In the genomic region with DNA sequence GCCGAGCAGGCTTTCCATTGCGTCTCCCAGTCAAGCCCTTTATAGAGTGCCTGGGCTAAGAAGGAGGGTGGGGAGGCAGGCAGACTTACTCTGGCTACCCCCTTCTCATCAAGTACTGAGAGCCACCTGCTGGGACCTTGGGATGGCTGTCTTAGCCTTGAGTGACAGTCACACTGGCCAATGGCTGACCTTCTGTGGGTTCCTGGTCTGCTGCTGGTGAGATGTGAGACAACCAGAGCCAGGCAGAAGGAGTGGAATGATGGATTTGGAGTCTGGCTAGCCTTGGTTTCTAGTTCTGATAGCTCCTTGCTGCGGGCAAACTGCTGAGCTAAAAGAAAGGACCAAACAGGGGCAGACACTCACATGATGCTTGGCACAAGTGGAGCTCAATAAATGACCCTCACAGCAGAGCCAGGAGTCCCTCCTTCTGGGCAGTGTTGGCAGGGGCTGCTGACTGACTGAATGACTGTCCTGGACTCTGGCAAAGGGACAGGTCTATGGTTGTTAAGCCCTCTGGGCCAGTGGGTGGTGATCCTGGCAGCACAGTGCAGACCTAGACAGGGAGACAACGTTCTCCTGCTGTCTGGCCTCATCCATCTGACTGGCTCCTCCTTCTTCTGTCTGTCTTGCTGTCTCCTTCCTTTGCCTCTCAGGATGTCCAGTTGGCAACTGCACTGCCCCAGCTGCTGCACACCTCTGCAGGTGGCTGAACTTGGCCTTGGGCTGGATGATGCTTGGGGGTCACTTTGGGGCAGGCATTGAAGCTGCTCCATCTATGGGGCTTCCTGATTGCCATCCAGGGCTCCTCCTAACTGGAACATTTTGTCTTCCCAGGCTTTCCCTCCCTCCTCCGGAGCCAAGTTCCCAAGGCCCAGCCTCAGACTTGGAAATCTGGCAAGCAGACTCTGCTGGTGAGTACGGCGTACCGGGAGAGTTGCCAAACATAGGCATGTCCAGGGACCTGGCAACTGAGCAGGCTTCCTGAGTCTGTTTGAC, we compare ENCODE assay signal across 9 mouse cellular contexts. TPM values are rescaled to one million over a fixed set of nuclear protein-coding genes. Genes with fewer than 3 reads are reported as not detected.
DNase-seq lines count a peak whose midpoint lies in the region; ATAC-seq and TF ChIP-seq lines count a peak whose summit lies in the region.
"Had no signal": no experiment of that assay in that cellular context is flagged by ENCODE, and none has a peak within 500 bp of the region (broad histone marks: within the 10 kb centered on the region; RNA-seq: fewer than 3 reads in every experiment).

No protein-coding gene starts in this region.

- H3K9me3 ChIP-seq in heart, embryonic 12.5 days (replicated peaks), result no peaks in the 10 kb centered on the region
- no peaks in the 10 kb centered on the region for H3K9me3 ChIP-seq in lung, embryonic 14.5 days (ENCODE audit: low read depth, low read length)
- H3K9me3 ChIP-seq: limb, embryonic 13.5 days had no signal

- 37% methylated on average over 8 of the region's 8 CpGs for WGBS in heart, adult 2 months
- WGBS in heart, embryonic 12.5 days, result 74% methylated on average over 8 of the region's 8 CpGs
- WGBS in lung, embryonic 14.5 days, result 66% methylated on average over 8 of the region's 8 CpGs

- no peak for ATAC-seq in heart, embryonic 12.5 days (ENCODE audit: insufficient number of reproducible peaks, low FRiP score)
- no peak for ATAC-seq in lung, embryonic 14.5 days (ENCODE audit: insufficient read depth)

- no peak for TF ChIP-seq CTCF in heart, adult 2 months (IDR thresholded peaks at IDR 0.05)
- TF ChIP-seq CTCF in lung, embryonic 14.5 days (IDR thresholded peaks at IDR 0.05; ENCODE audit: low read depth), result no peak

- H3K4me3 ChIP-seq in heart, adult 2 months, result no peak overlapping the region
- no peak overlapping the region for H3K4me3 ChIP-seq in heart, embryonic 12.5 days
- no peak overlapping the region for H3K4me3 ChIP-seq in lung, embryonic 14.5 days (ENCODE audit: low read depth, low read length)
- H3K4me3 ChIP-seq: limb, embryonic 13.5 days had no signal

- H3K27ac ChIP-seq in heart, adult 2 months, result peak overlapping the region; percentile 49
- no peak overlapping the region for H3K27ac ChIP-seq in heart, embryonic 12.5 days (ENCODE audit: poor library complexity, severe bottlenecking)
- no peak overlapping the region for H3K27ac ChIP-seq in lung, embryonic 14.5 days (ENCODE audit: low read depth)
- H3K27ac ChIP-seq: limb, embryonic 13.5 days had no signal

- intact Hi-C loops in heart, adult 2 months (cut with DNase I), result no loop called here

- H3K79me2 ChIP-seq in heart, adult 2 months (replicated peaks; ENCODE audit: control insufficient read depth, insufficient read depth, low read length), result no peaks in the 10 kb centered on the region

- DNase-seq in heart, adult 2 months, result peak; percentile 76 to 86
- DNase-seq in NIH3T3 (ENCODE audit: low read depth), result peak; percentile 28
- peak; percentile 82 to 89 for DNase-seq in cerebellum, postnatal 14 days
- DNase-seq in heart, postnatal 4 days, result peak; percentile 68
- peak; percentile 30 for DNase-seq in lung, embryonic 14.5 days
- no peak for DNase-seq in thymus, postnatal 0 days (ENCODE audit: low spot score)
- DNase-seq in embryo, embryonic 9.5 days (ENCODE audit: extremely low spot score), result no peak

- H3K4me2 ChIP-seq in heart, embryonic 12.5 days, result no peak overlapping the region
- H3K4me2 ChIP-seq in lung, embryonic 14.5 days, result no peak overlapping the region
- H3K4me2 ChIP-seq: limb, embryonic 13.5 days had no signal

- H3K9ac ChIP-seq in heart, adult 2 months (ENCODE audit: low read depth, low read length), result no peak overlapping the region
- no peak overlapping the region for H3K9ac ChIP-seq in heart, embryonic 12.5 days
- no peak overlapping the region for H3K9ac ChIP-seq in lung, embryonic 14.5 days
- H3K9ac ChIP-seq: limb, embryonic 13.5 days had no signal

- H3K36me3 ChIP-seq in heart, adult 2 months (ENCODE audit: control insufficient read depth, insufficient read depth, low read length), result no peaks in the 10 kb centered on the region
- no peaks in the 10 kb centered on the region for H3K36me3 ChIP-seq in heart, embryonic 12.5 days
- no peaks in the 10 kb centered on the region for H3K36me3 ChIP-seq in lung, embryonic 14.5 days (ENCODE audit: insufficient read depth)
- H3K36me3 ChIP-seq: limb, embryonic 13.5 days had no signal

- 0 out of 2 replicates have a peak, but pooled peaks have one; percentile 24 for TF ChIP-seq EP300 in heart, adult 2 months (IDR thresholded peaks at IDR 0.05; ENCODE audit: insufficient read depth, low read depth, low read length)

- TF ChIP-seq POLR2A in heart, adult 2 months (IDR thresholded peaks at IDR 0.05; ENCODE audit: insufficient read depth, low read depth, low read length), result no peak

- no peaks in the 10 kb centered on the region for H3K27me3 ChIP-seq in heart, adult 2 months (ENCODE audit: control insufficient read depth, insufficient read depth, low read length)
- H3K27me3 ChIP-seq in heart, embryonic 12.5 days (replicated peaks), result peaks cover 35% of the 10 kb centered on the region
- no peaks in the 10 kb centered on the region for H3K27me3 ChIP-seq in lung, embryonic 14.5 days (ENCODE audit: insufficient read depth, low read length)
- H3K27me3 ChIP-seq: limb, embryonic 13.5 days had no signal

- H3K4me1 ChIP-seq in heart, adult 2 months (ENCODE audit: control insufficient read depth, insufficient read depth, low read length), result peaks cover 11% of the 10 kb centered on the region
- H3K4me1 ChIP-seq in heart, embryonic 12.5 days (replicated peaks), result peaks cover 4% of the 10 kb centered on the region; the same call in 1 of the 2 replicates
- no peaks in the 10 kb centered on the region for H3K4me1 ChIP-seq in lung, embryonic 14.5 days (ENCODE audit: insufficient read depth)

RNA-seq across cellular contexts. Expression of gene Trim29, which starts 21.1 kb away (rescaled TPM):
- total RNA-seq in heart, adult 2 months (2021), result under 1 TPM; 0.08 to 0.11 TPM
- polyA plus RNA-seq in heart, adult 2 months (2012; rRNA removed), result 0.33 TPM in 1 of 2 replicates, not detected in the other
- polyA plus RNA-seq in heart, embryonic 12.5 days (2016; fragmentation: Nextera tagmentation; extraction: Ambion mirVana), result 0.06 and 0.29 TPM in 2 replicates
- total RNA-seq in heart, postnatal 4 days (2021), result under 1 TPM in 1 of 2 experiments, not detected in 1; 0.19 TPM
- 0.19 and 0.21 TPM in 2 replicates for polyA plus RNA-seq in lung, embryonic 14.5 days (2014; fragmentation: Nextera tagmentation; extraction: Ambion mirVana)
- 54.0 and 60.0 TPM in 2 replicates for polyA plus RNA-seq in thymus, postnatal 0 days (2015; fragmentation: Nextera tagmentation; extraction: Ambion mirVana)

Comparison
In these comparisons a context has a peak if more than half of its experiments do, and no peak if none do; other contexts are left out.
1. DNase-seq: peak in heart, adult 2 months (2 of 2), NIH3T3 (single experiment), cerebellum, postnatal 14 days (2 of 2), heart, postnatal 4 days (single experiment) and lung, embryonic 14.5 days (single experiment); none in thymus, postnatal 0 days (single experiment) and embryo, embryonic 9.5 days (single experiment).
2. RNA of gene Trim29, which starts 21.1 kb away (polyA plus RNA-seq): 54.0 to 60.0 TPM in thymus, postnatal 0 days; 0.33 TPM in heart, adult 2 months, 0.06 to 0.29 TPM in heart, embryonic 12.5 days and 0.19 to 0.21 TPM in lung, embryonic 14.5 days; every median in the first group is over 10 times any median in the second.